ENCODE assay signal across 8 mouse cellular contexts in the genomic region with DNA sequence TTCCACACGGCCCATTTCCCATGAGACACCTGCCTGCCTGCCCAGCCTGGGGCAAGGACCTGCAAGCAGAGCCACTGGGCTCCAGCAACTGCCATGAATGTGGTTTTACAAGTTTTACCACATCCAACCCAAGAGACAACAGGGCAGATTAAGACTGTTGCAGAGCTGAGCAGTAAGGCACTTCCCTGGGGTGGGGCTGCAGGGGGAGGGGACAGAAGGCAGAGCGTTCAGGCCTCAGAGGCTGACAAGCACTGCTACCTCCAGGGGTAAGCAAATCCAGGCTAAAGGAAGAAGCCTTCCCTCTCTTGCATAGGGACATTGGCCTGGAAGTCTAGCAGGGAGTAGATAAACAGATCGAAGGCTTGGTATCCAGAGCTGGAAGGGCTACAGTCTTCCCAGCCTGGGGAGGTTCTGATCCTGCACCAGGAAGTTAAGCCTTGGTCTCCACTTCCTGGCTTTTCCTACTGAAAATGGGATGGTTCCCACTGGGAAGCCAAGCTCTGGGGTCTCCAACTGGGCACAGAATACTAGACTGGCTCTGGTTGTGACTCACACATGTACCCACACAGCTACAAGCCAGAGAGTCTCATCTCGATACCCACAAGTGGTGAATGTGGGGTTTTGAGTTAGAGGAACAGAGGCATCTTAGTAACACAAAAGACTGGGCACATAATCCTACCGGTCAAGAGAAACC. TPM values are rescaled to one million over a fixed set of nuclear protein-coding genes. Genes with fewer than 3 reads are reported as not detected.
DNase-seq lines count a peak whose midpoint lies in the region; ATAC-seq and TF ChIP-seq lines count a peak whose summit lies in the region.

No protein-coding gene starts in this region.

- intact Hi-C loops in left cerebral cortex, postnatal 4 days (cut with DNase I) = no loop called here

- H3K36me3 ChIP-seq in spleen, adult 2 months (ENCODE audit: control insufficient read depth, insufficient read depth, low read length) = peaks cover 12% of the 10 kb centered on the region; the same call in 1 of the 2 replicates
- peaks cover 40% of the 10 kb centered on the region for H3K36me3 ChIP-seq in embryonic facial prominence, embryonic 10.5 days (replicated peaks)
- 0 out of 2 replicates have a peak, but pooled peaks cover 3% of the 10 kb centered on the region for H3K36me3 ChIP-seq in hindbrain, embryonic 16.5 days (ENCODE audit: control insufficient read depth, insufficient read depth, low read length)
- H3K36me3 ChIP-seq in liver, postnatal 0 days (replicated peaks; ENCODE audit: insufficient read depth, low read length) = peaks cover 25% of the 10 kb centered on the region
- peaks cover 25% of the 10 kb centered on the region for H3K36me3 ChIP-seq in neural tube, embryonic 12.5 days

- no peak; the same call in 1 of the 2 replicates for TF ChIP-seq POLR2A in spleen, adult 2 months (IDR thresholded peaks at IDR 0.05; ENCODE audit: low read depth, low read length)

- TF ChIP-seq EP300 in liver, postnatal 0 days (IDR thresholded peaks at IDR 0.05; ENCODE audit: low read depth) = no peak

- ATAC-seq in hindbrain, embryonic 16.5 days = no peak
- no peak for ATAC-seq in liver, postnatal 0 days
- no peak for ATAC-seq in neural tube, embryonic 12.5 days (ENCODE audit: low FRiP score, low read depth)

- 5% methylated on average over 5 of the region's 5 CpGs for WGBS in spleen, adult 2 months
- 28% methylated on average over 5 of the region's 5 CpGs for WGBS in embryonic facial prominence, embryonic 10.5 days
- 36% methylated on average over 5 of the region's 5 CpGs for WGBS in hindbrain, embryonic 16.5 days
- WGBS in liver, postnatal 0 days (ENCODE audit: insufficient replicate concordance) = 4% methylated on average over 5 of the region's 5 CpGs
- 42% methylated on average over 5 of the region's 5 CpGs for WGBS in neural tube, embryonic 12.5 days

- peaks cover 14% of the 10 kb centered on the region; the same call in 1 of the 2 replicates for H3K4me1 ChIP-seq in spleen, adult 2 months (ENCODE audit: control insufficient read depth, insufficient read depth, insufficient read length)
- peaks cover 33% of the 10 kb centered on the region for H3K4me1 ChIP-seq in embryonic facial prominence, embryonic 10.5 days
- H3K4me1 ChIP-seq in hindbrain, embryonic 16.5 days (ENCODE audit: control insufficient read depth, insufficient read depth, low read depth, low read length) = peaks cover 34% of the 10 kb centered on the region
- H3K4me1 ChIP-seq in liver, postnatal 0 days (ENCODE audit: insufficient read depth) = peaks cover 48% of the 10 kb centered on the region
- H3K4me1 ChIP-seq in neural tube, embryonic 12.5 days = peaks cover 38% of the 10 kb centered on the region

- H3K27me3 ChIP-seq in spleen, adult 2 months (ENCODE audit: control insufficient read depth, insufficient read depth, low read length) = no peaks in the 10 kb centered on the region
- H3K27me3 ChIP-seq in embryonic facial prominence, embryonic 10.5 days (replicated peaks; ENCODE audit: low read depth, poor library complexity, severe bottlenecking) = no peaks in the 10 kb centered on the region
- no peaks in the 10 kb centered on the region for H3K27me3 ChIP-seq in hindbrain, embryonic 16.5 days (replicated peaks; ENCODE audit: control insufficient read depth, insufficient read depth, low read length)
- H3K27me3 ChIP-seq in liver, postnatal 0 days (ENCODE audit: insufficient read depth, low read length) = no peaks in the 10 kb centered on the region
- no peaks in the 10 kb centered on the region for H3K27me3 ChIP-seq in neural tube, embryonic 12.5 days (replicated peaks)

- H3K4me3 ChIP-seq in spleen, adult 2 months (ENCODE audit: extremely low read depth, insufficient read depth, insufficient read length) = peak overlapping the region; percentile 96
- peak overlapping the region; percentile 95 for H3K4me3 ChIP-seq in embryonic facial prominence, embryonic 10.5 days
- peak overlapping the region; percentile 87 for H3K4me3 ChIP-seq in hindbrain, embryonic 16.5 days (ENCODE audit: low read length)
- H3K4me3 ChIP-seq in liver, postnatal 0 days (ENCODE audit: low read depth, low read length) = peak overlapping the region; percentile 87
- H3K4me3 ChIP-seq in neural tube, embryonic 12.5 days = peak overlapping the region; percentile 83

- H3K27ac ChIP-seq in spleen, adult 2 months (ENCODE audit: insufficient read depth, low read length) = peak overlapping the region; percentile 97
- peak overlapping the region; percentile 97 for H3K27ac ChIP-seq in embryonic facial prominence, embryonic 10.5 days (replicated peaks)
- H3K27ac ChIP-seq in hindbrain, embryonic 16.5 days (ENCODE audit: low read depth, low read length) = peak overlapping the region; percentile 99
- H3K27ac ChIP-seq in liver, postnatal 0 days (ENCODE audit: low read depth) = peak overlapping the region; percentile 97
- H3K27ac ChIP-seq in neural tube, embryonic 12.5 days = no peak overlapping the region

- peak in 1 of 2 experiments; percentile 41 for DNase-seq in spleen, adult 2 months (ENCODE audit: low read depth in 1 of 2, low spot score in 2 of 2)
- DNase-seq in spleen, adult 18-20 months = no peak
- DNase-seq in embryonic facial prominence, embryonic 10.5 days (ENCODE audit: low spot score) = peak; percentile 52
- peak; percentile 60 for DNase-seq in liver, postnatal 0 days
- no peak for DNase-seq in left cerebral cortex, postnatal 4 days
- DNase-seq in frontal cortex, postnatal 25 days (ENCODE audit: low spot score in 2 of 2) = no peak

- H3K9ac ChIP-seq in hindbrain, embryonic 16.5 days (ENCODE audit: low read depth, low read length) = peak overlapping the region; percentile 84
- H3K9ac ChIP-seq in liver, postnatal 0 days (replicated peaks) = peak overlapping the region; percentile 93
- H3K9ac ChIP-seq in neural tube, embryonic 12.5 days = peak overlapping the region; percentile 86

- H3K9me3 ChIP-seq in embryonic facial prominence, embryonic 10.5 days = no peaks in the 10 kb centered on the region
- H3K9me3 ChIP-seq in hindbrain, embryonic 16.5 days (ENCODE audit: control insufficient read depth, low read length) = no peaks in the 10 kb centered on the region
- H3K9me3 ChIP-seq in liver, postnatal 0 days (ENCODE audit: low read length) = no peaks in the 10 kb centered on the region
- no peaks in the 10 kb centered on the region for H3K9me3 ChIP-seq in neural tube, embryonic 12.5 days

- no peak for TF ChIP-seq CTCF in spleen, adult 2 months (IDR thresholded peaks at IDR 0.05; ENCODE audit: extremely low read depth, insufficient read depth, insufficient read length, insufficient replicate concordance)
- TF ChIP-seq CTCF in liver, postnatal 0 days (IDR thresholded peaks at IDR 0.05; ENCODE audit: low read depth) = no peak

- H3K4me2 ChIP-seq in hindbrain, embryonic 16.5 days (ENCODE audit: low read length) = peak overlapping the region; percentile 83
- peak overlapping the region; percentile 86 for H3K4me2 ChIP-seq in liver, postnatal 0 days (ENCODE audit: low read depth, low read length)
- H3K4me2 ChIP-seq in neural tube, embryonic 12.5 days (replicated peaks) = peak overlapping the region; percentile 82

RNA-seq across cellular contexts. Expression of a gene that starts 1.8 kb away (rescaled TPM):
- polyA plus RNA-seq in spleen, adult 2 months (2012; rRNA removed) = 65.6 and 67.6 TPM in 2 replicates
- polyA plus RNA-seq in embryonic facial prominence, embryonic 10.5 days (2016; fragmentation: Nextera tagmentation; extraction: Ambion mirVana) = 44.0 and 46.2 TPM in 2 replicates
- polyA plus RNA-seq in hindbrain, embryonic 16.5 days (2015; fragmentation: Nextera tagmentation; extraction: Ambion mirVana) = 55.2 and 73.2 TPM in 2 replicates
- polyA plus RNA-seq in liver, postnatal 0 days (2015; fragmentation: Nextera tagmentation; extraction: Ambion mirVana) = 15.6 and 16.7 TPM in 2 replicates
- polyA plus RNA-seq in neural tube, embryonic 12.5 days (2016; fragmentation: Nextera tagmentation; extraction: Ambion mirVana) = 41.9 and 45.0 TPM in 2 replicates
- 10 to 100 TPM; 58.5 to 59.1 TPM for total RNA-seq in left cerebral cortex, postnatal 4 days (2021)

RNA-seq across cellular contexts. Expression of a gene that starts 7.7 kb away (rescaled TPM):
- polyA plus RNA-seq in spleen, adult 2 months (2012; rRNA removed) = 103 and 134 TPM in 2 replicates
- polyA plus RNA-seq in embryonic facial prominence, embryonic 10.5 days (2016; fragmentation: Nextera tagmentation; extraction: Ambion mirVana) = 64.9 and 72.0 TPM in 2 replicates
- 133 and 140 TPM in 2 replicates for polyA plus RNA-seq in hindbrain, embryonic 16.5 days (2015; fragmentation: Nextera tagmentation; extraction: Ambion mirVana)
- 34.8 and 36.7 TPM in 2 replicates for polyA plus RNA-seq in liver, postnatal 0 days (2015; fragmentation: Nextera tagmentation; extraction: Ambion mirVana)
- polyA plus RNA-seq in neural tube, embryonic 12.5 days (2016; fragmentation: Nextera tagmentation; extraction: Ambion mirVana) = 92.5 and 93.3 TPM in 2 replicates
- 100 to 1,000 TPM; 152 to 163 TPM for total RNA-seq in left cerebral cortex, postnatal 4 days (2021)

RNA-seq across cellular contexts. Expression of a gene that starts 43.1 kb away (rescaled TPM):
- polyA plus RNA-seq in spleen, adult 2 months (2012; rRNA removed) = not detected in 2 replicates
- polyA plus RNA-seq in embryonic facial prominence, embryonic 10.5 days (2016; fragmentation: Nextera tagmentation; extraction: Ambion mirVana) = 0.25 and 0.66 TPM in 2 replicates
- 0.13 and 0.19 TPM in 2 replicates for polyA plus RNA-seq in hindbrain, embryonic 16.5 days (2015; fragmentation: Nextera tagmentation; extraction: Ambion mirVana)
- 0.09 TPM in 1 of 2 replicates, not detected in the other for polyA plus RNA-seq in liver, postnatal 0 days (2015; fragmentation: Nextera tagmentation; extraction: Ambion mirVana)
- 0.27 and 0.51 TPM in 2 replicates for polyA plus RNA-seq in neural tube, embryonic 12.5 days (2016; fragmentation: Nextera tagmentation; extraction: Ambion mirVana)
- not detected for total RNA-seq in left cerebral cortex, postnatal 4 days (2021)

Comparison
In these comparisons a context has a peak if more than half of its experiments do, and no peak if none do; other contexts are left out.
1. DNase-seq: peak in embryonic facial prominence, embryonic 10.5 days (single experiment) and liver, postnatal 0 days (single experiment); none in spleen, adult 18-20 months (0 of 2), left cerebral cortex, postnatal 4 days (single experiment) and frontal cortex, postnatal 25 days (0 of 2).
2. Peak in every context shown above with its lines, with median percentiles within 50 percentile points of each other: H3K4me3 ChIP-seq, H3K4me2 ChIP-seq and H3K9ac ChIP-seq.